7 mouse cellular contexts compared by ENCODE assay signal in the genomic region with DNA sequence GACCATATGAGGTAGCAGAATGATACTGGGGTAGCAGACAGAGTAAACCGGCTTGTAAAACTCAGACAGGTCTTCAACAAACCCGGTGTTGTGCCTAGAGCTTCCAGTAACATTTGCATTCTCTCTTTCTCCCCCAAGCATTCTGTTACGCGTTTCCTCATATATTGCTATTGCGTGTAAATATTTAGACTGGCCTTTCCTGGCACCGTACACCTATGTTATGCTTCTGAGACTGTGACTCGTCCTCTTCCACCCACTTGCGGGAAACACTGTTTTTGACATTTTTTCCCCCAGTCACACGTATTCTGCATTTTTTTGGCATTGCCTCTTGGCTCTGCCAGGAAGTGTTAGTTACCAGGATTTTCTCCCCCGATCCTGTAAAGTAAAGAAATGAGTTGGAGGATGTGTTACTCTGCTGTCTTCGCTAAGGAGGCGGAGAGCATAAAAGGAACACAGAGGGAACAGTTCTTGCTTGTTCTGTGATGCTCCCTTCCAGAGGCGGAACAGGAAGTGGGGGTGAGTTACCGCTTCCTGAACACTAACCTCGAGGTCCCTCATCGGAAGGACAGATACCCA.
DNase-seq lines count a peak whose midpoint lies in the region; ATAC-seq and TF ChIP-seq lines count a peak whose summit lies in the region.

No protein-coding gene starts in this region.

- ATAC-seq in lung, postnatal 0 days, result peak; percentile 48
- ATAC-seq in midbrain, embryonic 11.5 days (ENCODE audit: low FRiP score), result no peak

- DNase-seq in NIH3T3 (ENCODE audit: low read depth), result peak; percentile 70
- DNase-seq in brain, embryonic 18.5 days (ENCODE audit: low read depth, low spot score), result peak; percentile 55
- peak; percentile 27 to 61 for DNase-seq in kidney, postnatal 25 days
- peak; percentile 60 for DNase-seq in lung, postnatal 0 days (ENCODE audit: low spot score)
- DNase-seq in midbrain, embryonic 11.5 days (ENCODE audit: low spot score, missing footprints), result no peak
- no peak for DNase-seq in gastrocnemius, adult 18-20 months (ENCODE audit: low spot score)
- no peak for DNase-seq in cerebellum, adult 11-12 months

- peaks cover 10% of the 10 kb centered on the region; the same call in 1 of the 2 replicates for H3K4me1 ChIP-seq in lung, postnatal 0 days (ENCODE audit: insufficient read depth, low read depth, low read length)
- H3K4me1 ChIP-seq in midbrain, embryonic 11.5 days (ENCODE audit: control insufficient read depth, insufficient read depth, low read length), result no peaks in the 10 kb centered on the region

- no peak overlapping the region for H3K9ac ChIP-seq in lung, postnatal 0 days (replicated peaks; ENCODE audit: low read depth)
- no peak overlapping the region for H3K9ac ChIP-seq in midbrain, embryonic 11.5 days (ENCODE audit: low read length)

- H3K27ac ChIP-seq in lung, postnatal 0 days (ENCODE audit: low read length), result peak overlapping the region; percentile 21; the same call in 1 of the 2 replicates
- no peak overlapping the region for H3K27ac ChIP-seq in midbrain, embryonic 11.5 days (ENCODE audit: low read depth, low read length)

- no peaks in the 10 kb centered on the region for H3K9me3 ChIP-seq in lung, postnatal 0 days (ENCODE audit: low read length)
- H3K9me3 ChIP-seq in midbrain, embryonic 11.5 days (ENCODE audit: control insufficient read depth, low read length), result no peaks in the 10 kb centered on the region

- WGBS in lung, postnatal 0 days, result 36% methylated on average over 16 of the region's 16 CpGs
- 91% methylated on average over 16 of the region's 16 CpGs for WGBS in midbrain, embryonic 11.5 days

- TF ChIP-seq EP300 in lung, postnatal 0 days (IDR thresholded peaks at IDR 0.05), result peak; percentile 56; the same call in 1 of the 2 replicates

- no peaks in the 10 kb centered on the region for H3K36me3 ChIP-seq in lung, postnatal 0 days (ENCODE audit: insufficient read depth, low read length)
- no peaks in the 10 kb centered on the region for H3K36me3 ChIP-seq in midbrain, embryonic 11.5 days (ENCODE audit: control insufficient read depth, insufficient read depth, low read length)

- H3K4me3 ChIP-seq in lung, postnatal 0 days (ENCODE audit: low read depth, low read length), result no peak overlapping the region
- no peak overlapping the region for H3K4me3 ChIP-seq in midbrain, embryonic 11.5 days (ENCODE audit: low read depth, low read length)

- TF ChIP-seq CTCF in lung, postnatal 0 days (IDR thresholded peaks at IDR 0.05), result no peak

- H3K27me3 ChIP-seq in lung, postnatal 0 days (replicated peaks; ENCODE audit: insufficient read depth, low read length), result no peaks in the 10 kb centered on the region
- no peaks in the 10 kb centered on the region for H3K27me3 ChIP-seq in midbrain, embryonic 11.5 days (ENCODE audit: control insufficient read depth, insufficient read depth, low read length)

- peak overlapping the region; percentile 33 for H3K4me2 ChIP-seq in lung, postnatal 0 days (replicated peaks; ENCODE audit: low read depth, low read length)
- no peak overlapping the region for H3K4me2 ChIP-seq in midbrain, embryonic 11.5 days

Comparison
In these comparisons a context has a peak if more than half of its experiments do, and no peak if none do; other contexts are left out.
1. DNase-seq: peak in NIH3T3 (single experiment), brain, embryonic 18.5 days (single experiment), kidney, postnatal 25 days (2 of 2) and lung, postnatal 0 days (single experiment); none in midbrain, embryonic 11.5 days (single experiment), gastrocnemius, adult 18-20 months (single experiment) and cerebellum, adult 11-12 months (single experiment).